Mouse (Mus musculus) embryo, embryonic 9.5 days (tissue): Measurements from ENCODE around the gene Cacna1d.
A peak's percentile ranks its signal among the peaks of the same experiment; 100 is the strongest.

Experiments used
- DNase-seq: peaks from one replicate; pipeline ENCODE4 v3.0.0-alpha.2; 2017; ENCODE audit errors: extremely low spot score

The Cacna1d gene

GRCm38 (mm10) chr14:30261561-30262251 is 229.5 kb downstream of the Cacna1d start:
- no peak for DNase-seq

GRCm38 (mm10) chr14:30257626-30258025 is 233.6 kb downstream of the Cacna1d start:
- no peak for DNase-seq

GRCm38 (mm10) chr14:30256486-30256885 is 234.8 kb downstream of the Cacna1d start:
- no peak for DNase-seq

- DNase-seq: no peak
These were observed 235.4 kb downstream of the Cacna1d start for GRCm38 (mm10) chr14:30255701-30256400.

GRCm38 (mm10) chr14:30254776-30255175 is 236.5 kb downstream of the Cacna1d start:
- DNase-seq: no peak

- no peak for DNase-seq
These were observed 238.4 kb downstream of the Cacna1d start for GRCm38 (mm10) chr14:30252824-30253223.

GRCm38 (mm10) chr14:30251351-30251750 is 239.9 kb downstream of the Cacna1d start:
- DNase-seq: no peak

- DNase-seq: no peak
These were observed 241.7 kb downstream of the Cacna1d start for GRCm38 (mm10) chr14:30249591-30249990.

GRCm38 (mm10) chr14:30248811-30249210 is 242.4 kb downstream of the Cacna1d start:
- DNase-seq: no peak

GRCm38 (mm10) chr14:30248121-30248520 is 243.1 kb downstream of the Cacna1d start:
- DNase-seq: no peak

- no peak for DNase-seq
These were observed 243.6 kb downstream of the Cacna1d start for GRCm38 (mm10) chr14:30247606-30248005.

GRCm38 (mm10) chr14:30244776-30245175 is 246.5 kb downstream of the Cacna1d start:
- no peak for DNase-seq

- no peak for DNase-seq
These were observed 248.4 kb downstream of the Cacna1d start for GRCm38 (mm10) chr14:30242818-30243205.

- no peak for DNase-seq
These were observed 249.0 kb downstream of the Cacna1d start for GRCm38 (mm10) chr14:30242166-30242817.

GRCm38 (mm10) chr14:30240916-30241515 is 250.2 kb downstream of the Cacna1d start:
- DNase-seq: no peak

GRCm38 (mm10) chr14:30238807-30239206 is 252.4 kb downstream of the Cacna1d start:
- DNase-seq: no peak

GRCm38 (mm10) chr14:30225161-30225560 is 266.1 kb downstream of the Cacna1d start:
- DNase-seq: no peak

- DNase-seq: no peak
These were observed 269.2 kb downstream of the Cacna1d start for GRCm38 (mm10) chr14:30222101-30222500.

- DNase-seq: peak; percentile 7
These were observed 271.4 kb downstream of the Cacna1d start for GRCm38 (mm10) chr14:30219851-30220250.

GRCm38 (mm10) chr14:30218114-30218513 is 273.1 kb downstream of the Cacna1d start:
- DNase-seq: no peak

GRCm38 (mm10) chr14:30217124-30217523 is 274.1 kb downstream of the Cacna1d start:
- no peak for DNase-seq

GRCm38 (mm10) chr14:30208156-30208555 is 283.1 kb downstream of the Cacna1d start:
- no peak for DNase-seq
